Mouse (Mus musculus) ES-E14 (cell line): ENCODE results near the gene Nupr1l. TPM values are rescaled to one million over a fixed set of nuclear protein-coding genes. Genes with fewer than 3 reads are reported as not detected.

Source experiments
- DNase-seq: peaks from one replicate; pipeline ENCODE4 v3.0.0-alpha.2; 2013; ENCODE audit warnings: low read depth, low spot score
- H3K27ac ChIP-seq: 2 replicates; pipeline ENCODE4 v1.5.1; 2012; ENCODE audit warnings: low read depth, mild to moderate bottlenecking, low read length, moderate library complexity, mixed read lengths; ENCODE audit not compliant: poor library complexity, insufficient read depth, severe bottlenecking
- H3K36me3 ChIP-seq: 2 replicates; pipeline ENCODE4 v1.6.1; 2012; ENCODE audit warnings: mild to moderate bottlenecking, low read length, moderate library complexity, mixed read lengths; ENCODE audit not compliant: control insufficient read depth, poor library complexity, insufficient read depth, severe bottlenecking
- H3K4me1 ChIP-seq, 2 experiments: fragments of 150-350 bp in 1 of 2; sonication (generic) in 1 of 2; 2 replicates each; pipeline ENCODE4 v1.6.1; 2012; ENCODE audit warnings: low read length in 2 of 2, mild to moderate bottlenecking in 1 of 2, mixed read lengths in 1 of 2; ENCODE audit not compliant: control insufficient read depth in 2 of 2, insufficient read depth in 2 of 2, poor library complexity in 1 of 2
- H3K4me3 ChIP-seq, 2 experiments: fragments of 150-350 bp in 1 of 2; sonication (generic) in 1 of 2; 2 replicates each; pipeline ENCODE4 v1.5.1; 2012; ENCODE audit warnings: low read length in 2 of 2, low read depth in 1 of 2, mild to moderate bottlenecking in 1 of 2, mixed read lengths in 1 of 2; ENCODE audit not compliant: insufficient read depth in 1 of 2, poor library complexity in 1 of 2, severe bottlenecking in 1 of 2
- H3K9ac ChIP-seq: 2 replicates; pipeline ENCODE4 v1.6.1; 2012; ENCODE audit warnings: low read depth, mild to moderate bottlenecking, low read length, mixed read lengths; ENCODE audit not compliant: poor library complexity, insufficient read depth, severe bottlenecking
- H3K9me3 ChIP-seq: fragments of 150-350 bp; sonication (generic); 2 replicates; pipeline ENCODE4 v1.6.1; 2012; ENCODE audit warnings: low read depth, mild to moderate bottlenecking, low read length; ENCODE audit not compliant: control insufficient read depth, insufficient read depth
- CHD2 ChIP-seq: IDR thresholded peaks from 2 replicates; pipeline ENCODE4 v1.6.1; 2014; ENCODE audit warnings: mild to moderate bottlenecking, low read depth, low read length, inconsistent platforms
- HCFC1 ChIP-seq: IDR thresholded peaks from 2 replicates; pipeline ENCODE4 v1.6.1; 2012; ENCODE audit warnings: low read length, inconsistent platforms, borderline replicate concordance; ENCODE audit not compliant: insufficient read depth
- MAFK ChIP-seq: IDR thresholded peaks from 2 replicates; pipeline ENCODE4 v1.6.1; 2014; ENCODE audit warnings: mild to moderate bottlenecking, low read depth, low read length, inconsistent platforms; ENCODE audit not compliant: insufficient read depth
- ZC3H11A ChIP-seq: IDR thresholded peaks from 2 replicates; pipeline ENCODE4 v1.6.1; 2012; ENCODE audit warnings: low read depth, mild to moderate bottlenecking, inconsistent platforms, low read length, borderline replicate concordance
- ZNF384 ChIP-seq: IDR thresholded peaks from 2 replicates; pipeline ENCODE4 v1.6.1; 2012; ENCODE audit warnings: low read depth, low read length, inconsistent platforms
- in situ Hi-C, 2 experiments: fragments of 600-800 bp; cut with MboI; formaldehyde crosslinking; loops; one replicate each; pipeline ENCODE4 v1.15.1; 2025; ENCODE audit warnings: low sequenced_read_pairs in 2 of 2, inconsistent platforms in 1 of 2; ENCODE audit not compliant: unreplicated experiment in 2 of 2
- total RNA-seq: library from RNA; depleted of rRNA; stranded (reverse); fragments of 300-350 nt; gene quantifications from 2 replicates; pipeline ENCODE4 v1.2.3, GENCODE M21; 2012

Nupr1l gene
- total RNA-seq, 1 experiment, result 2.9 TPM

DNA sequence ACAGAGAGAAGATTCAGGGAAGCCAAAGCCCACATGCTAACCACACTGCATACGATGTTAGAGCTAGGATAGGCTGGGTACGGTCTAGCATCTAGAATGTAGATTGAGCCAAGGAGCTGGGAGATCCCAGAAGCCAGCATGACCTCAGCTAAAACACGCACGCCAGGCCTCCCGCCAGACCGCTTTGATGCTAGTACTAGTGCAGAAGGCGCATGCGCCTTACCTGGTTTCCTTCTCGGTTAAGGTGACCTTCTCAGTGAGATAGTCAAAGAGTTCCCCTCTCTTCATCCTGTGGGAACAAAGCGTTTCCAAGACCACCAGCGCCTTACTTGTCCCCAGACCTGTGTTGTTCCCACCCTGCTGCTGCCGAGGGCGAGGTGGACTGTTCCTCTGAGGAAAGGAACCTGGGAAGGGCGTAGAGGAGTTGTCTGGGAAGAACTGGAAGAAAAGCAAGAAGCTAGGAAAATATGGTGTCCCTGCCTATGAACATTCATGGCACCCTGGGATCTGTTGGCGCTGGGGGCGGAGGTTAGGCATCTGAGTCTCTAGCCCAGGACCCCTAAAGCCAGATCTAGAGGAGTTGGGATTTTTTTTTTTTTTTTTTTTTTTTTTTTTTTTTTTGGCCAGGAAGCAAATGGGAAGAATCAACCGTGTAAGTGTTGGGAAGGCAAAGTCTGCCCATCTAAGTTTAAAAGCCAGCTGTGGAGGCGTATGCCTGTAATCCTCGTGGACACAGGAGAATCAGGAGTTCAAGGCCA is 38.9 kb upstream of the Nupr1l start:
- in situ Hi-C loops, result no loop called here
- no peak for DNase-seq
- H3K4me1 ChIP-seq, result peaks cover 0 to 13% of the 10 kb centered on the region in 2 experiments; a peak in 1 of 4 replicates
- H3K9ac ChIP-seq, result peak overlapping the region; percentile 56; the same call in 1 of the 2 replicates
- H3K36me3 ChIP-seq, result no peaks in the 10 kb centered on the region
- no peaks in the 10 kb centered on the region for H3K9me3 ChIP-seq
- peak overlapping the region; percentile 35 for H3K27ac ChIP-seq
- peak overlapping the region in 1 of 2 experiments; percentile 30; a peak in 2 of 4 replicates for H3K4me3 ChIP-seq
- TF ChIP-seq MAFK (no peak), ZNF384 (peak; percentile 92), CHD2 (no peak), ZC3H11A (no peak), HCFC1 (no peak)

DNA sequence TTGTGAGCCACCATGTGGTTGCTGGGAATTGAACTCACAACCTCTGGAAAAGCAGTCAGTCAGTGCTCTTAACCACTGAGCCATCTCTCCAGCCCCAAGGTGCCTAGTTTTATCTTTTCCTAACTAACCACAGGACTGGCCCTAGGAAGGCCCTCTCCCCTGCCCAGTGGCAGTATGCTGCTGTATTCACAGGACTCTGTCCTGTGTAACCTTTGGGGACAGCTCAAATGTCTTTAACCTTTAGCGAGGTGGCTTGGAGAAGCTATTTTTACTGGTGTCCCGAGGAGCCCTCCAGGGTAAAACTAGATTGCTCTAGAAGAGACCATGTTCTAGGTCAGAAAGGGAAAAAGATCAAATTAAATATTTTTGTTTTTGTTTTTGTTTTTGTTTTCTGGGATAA is 37.1 kb upstream of the Nupr1l start:
- TF ChIP-seq ZNF384 (no peak), HCFC1 (no peak), MAFK (no peak), CHD2 (no peak), ZC3H11A (no peak)

DNA sequence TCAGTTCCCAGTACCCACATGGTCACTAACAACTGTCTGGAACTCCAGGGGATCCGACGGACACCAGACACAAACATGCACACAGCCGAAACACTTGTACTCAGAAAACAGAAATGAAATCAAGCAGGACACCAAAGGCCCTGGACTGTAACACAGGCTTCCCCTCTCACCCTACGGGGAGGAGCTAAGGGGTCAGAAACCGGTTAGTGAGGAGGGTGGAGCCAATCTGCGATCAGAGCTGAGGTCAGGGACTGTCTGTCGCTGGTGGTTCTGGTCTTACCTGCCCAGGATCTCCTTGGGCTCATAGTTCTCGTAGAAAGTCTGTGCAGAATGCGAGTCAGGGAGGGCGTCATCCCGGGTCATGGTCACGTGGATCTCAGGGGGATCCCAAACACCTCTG is 34.4 kb upstream of the Nupr1l start:
- Histone ChIP-seq H3K27ac (no peak overlapping the region), H3K4me3 (peak overlapping the region; percentile 15 to 54; a peak in 3 of 4 replicates), H3K36me3 (no peaks in the 10 kb centered on the region), H3K4me1 (peaks cover 2 to 9% of the 10 kb centered on the region in 2 experiments; a peak in 1 of 4 replicates), H3K9me3 (no peaks in the 10 kb centered on the region), H3K9ac (no peak overlapping the region; the same call in 1 of the 2 replicates)
- in situ Hi-C loops, result no loop called here
- TF ChIP-seq HCFC1 (no peak), ZC3H11A (no peak), CHD2 (no peak), MAFK (no peak), ZNF384 (no peak)
- DNase-seq, result no peak

More for the DNA sequence above, 37.1 kb upstream of the Nupr1l start:
- in situ Hi-C loops, result no loop called here
- no peak overlapping the region for H3K9ac ChIP-seq
- no peaks in the 10 kb centered on the region for H3K36me3 ChIP-seq
- no peaks in the 10 kb centered on the region for H3K9me3 ChIP-seq
- DNase-seq, result no peak
- H3K4me1 ChIP-seq, result peaks cover 2 to 9% of the 10 kb centered on the region in 2 experiments; a peak in 1 of 4 replicates
- H3K27ac ChIP-seq, result no peak overlapping the region
- no peak overlapping the region for H3K4me3 ChIP-seq

DNA sequence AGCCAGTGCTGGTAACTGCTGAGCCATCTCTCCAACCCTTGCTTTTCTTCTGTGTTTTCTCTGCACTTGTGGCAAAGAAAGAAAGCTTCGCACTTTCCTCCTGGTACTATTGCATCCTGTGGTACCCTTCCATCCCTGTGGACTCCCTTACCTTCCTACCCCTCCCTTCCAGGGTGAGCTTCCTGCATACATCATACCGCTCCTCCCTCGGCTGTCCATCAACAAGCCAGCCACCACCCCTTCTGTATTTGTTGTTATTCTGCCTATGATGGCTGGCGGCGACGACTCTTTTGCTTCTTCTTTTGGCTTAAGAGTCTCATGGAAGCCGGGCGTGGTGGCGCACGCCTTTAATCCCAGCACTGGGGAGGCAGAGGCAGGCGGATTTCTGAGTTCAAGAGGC is 33.2 kb upstream of the Nupr1l start:
- Histone ChIP-seq H3K4me1 (peaks cover 2 to 9% of the 10 kb centered on the region in 2 experiments; a peak in 1 of 4 replicates), H3K36me3 (no peaks in the 10 kb centered on the region; the same call in 1 of the 2 replicates), H3K27ac (no peak overlapping the region; the same call in 1 of the 2 replicates), H3K9ac (peak overlapping the region; percentile 28; the same call in 1 of the 2 replicates), H3K9me3 (no peaks in the 10 kb centered on the region), H3K4me3 (peak overlapping the region; percentile 56 to 57)
- TF ChIP-seq HCFC1 (no peak), ZC3H11A (no peak), CHD2 (no peak), ZNF384 (no peak), MAFK (no peak)
- no peak for DNase-seq
- in situ Hi-C loops, result no loop called here
